Mouse (Mus musculus) liver, embryonic 11.5 days (tissue): ENCODE data around the gene Cacnb1. TPM values are rescaled to one million over a fixed set of nuclear protein-coding genes. Genes with fewer than 3 reads are reported as not detected.

Experiments used
- ATAC-seq: fragments of 200-750 bp; cut with Nextera tagmentation; replicated peaks from 2 replicates; pipeline ENCODE4 v1.8.0; 2017; ENCODE audit warnings: moderate number of reproducible peaks, mild to moderate bottlenecking, moderate TSS enrichment, moderate library complexity; ENCODE audit not compliant: low FRiP score
- DNase-seq: peaks from one replicate; pipeline ENCODE4 v3.0.0-alpha.2; 2017; ENCODE audit warnings: low spot score
- H3K27ac ChIP-seq: fragments of 300-500 bp; sonication (generic); 2 replicates; pipeline ENCODE4 v1.5.1; 2014; ENCODE audit warnings: mild to moderate bottlenecking, low read depth, low read length, control low read depth
- H3K27me3 ChIP-seq: fragments of 300-500 bp; sonication (generic); replicated peaks from 2 replicates; pipeline ENCODE4 v1.6.1; 2014; ENCODE audit warnings: low read length, mixed read lengths; ENCODE audit not compliant: control insufficient read depth, insufficient read depth
- H3K36me3 ChIP-seq: fragments of 300-500 bp; sonication (generic); 2 replicates; pipeline ENCODE4 v1.6.1; 2014; ENCODE audit warnings: mild to moderate bottlenecking, low read length, moderate library complexity, mixed read lengths; ENCODE audit not compliant: control insufficient read depth, insufficient read depth
- H3K4me1 ChIP-seq: fragments of 300-500 bp; sonication (generic); replicated peaks from 2 replicates; pipeline ENCODE4 v1.6.1; 2014; ENCODE audit warnings: low read length, mixed read lengths; ENCODE audit not compliant: control insufficient read depth, insufficient read depth
- H3K4me2 ChIP-seq: fragments of 300-500 bp; sonication (generic); 2 replicates; pipeline ENCODE4 v1.6.1; 2014; ENCODE audit warnings: mild to moderate bottlenecking, control low read depth, moderate library complexity
- H3K4me3 ChIP-seq: fragments of 300-500 bp; sonication (generic); 2 replicates; pipeline ENCODE4 v1.5.1; 2014; ENCODE audit warnings: low read depth, low read length, control low read depth
- H3K9ac ChIP-seq: fragments of 300-500 bp; sonication (generic); 2 replicates; pipeline ENCODE4 v1.6.1; 2014; ENCODE audit warnings: low read depth, low read length, control low read depth
- H3K9me3 ChIP-seq: fragments of 300-500 bp; sonication (generic); 2 replicates; pipeline ENCODE4 v1.6.1; 2016; ENCODE audit warnings: low read length, inconsistent platforms, mixed read lengths; ENCODE audit not compliant: control insufficient read depth
- WGBS: fragments of 180-500 bp; shearing (Covaris S2); extraction: QIAGEN DNeasy Blood & Tissue Kit; methylation state at CpG from one replicate; pipeline ENCODE4 v1.1.7; 2014; 5-methylcytosine and 5-hydroxymethylcytosine counted together
- polyA plus RNA-seq: library from polyadenylated mRNA; unstranded; fragments of >200 nt; fragmentation: Nextera tagmentation; extraction: Ambion mirVana; gene quantifications from 2 replicates; pipeline ENCODE4 v1.2.1, GENCODE M21; 2014

Cacnb1 gene
- polyA plus RNA-seq, 1 experiment from 2014 or later = 2.2 TPM

DNA sequence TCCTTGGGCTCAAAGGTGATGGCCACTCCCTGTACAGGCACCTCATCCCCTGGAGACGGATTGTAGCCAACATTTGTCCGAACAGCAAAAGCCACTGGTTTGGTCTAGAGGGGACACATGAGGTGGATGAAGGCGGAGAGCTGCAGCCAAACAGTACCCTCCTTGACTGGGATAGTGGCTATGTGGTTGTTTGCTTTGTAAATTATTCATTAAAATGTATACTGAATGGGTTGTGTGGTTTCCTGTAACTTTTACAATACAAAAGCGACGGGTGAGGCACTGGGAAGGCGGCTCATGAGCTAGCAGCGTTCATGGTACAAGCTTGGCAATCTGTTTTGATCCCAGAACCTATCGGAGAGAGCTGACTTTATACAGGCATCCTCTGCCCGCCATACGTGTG is 10.0 kb downstream of the Cacnb1 start:
- no peaks in the 10 kb centered on the region for H3K9me3 ChIP-seq
- H3K27ac ChIP-seq = no peak overlapping the region
- H3K4me2 ChIP-seq = no peak overlapping the region
- no peaks in the 10 kb centered on the region for H3K4me1 ChIP-seq
- no peak for ATAC-seq
- H3K36me3 ChIP-seq = no peaks in the 10 kb centered on the region
- no peak for DNase-seq
- no peak overlapping the region for H3K4me3 ChIP-seq
- peaks cover 10% of the 10 kb centered on the region; the same call in 1 of the 2 replicates for H3K27me3 ChIP-seq
- no peak overlapping the region for H3K9ac ChIP-seq
- WGBS = 75% methylated on average over 10 of the region's 10 CpGs

DNA sequence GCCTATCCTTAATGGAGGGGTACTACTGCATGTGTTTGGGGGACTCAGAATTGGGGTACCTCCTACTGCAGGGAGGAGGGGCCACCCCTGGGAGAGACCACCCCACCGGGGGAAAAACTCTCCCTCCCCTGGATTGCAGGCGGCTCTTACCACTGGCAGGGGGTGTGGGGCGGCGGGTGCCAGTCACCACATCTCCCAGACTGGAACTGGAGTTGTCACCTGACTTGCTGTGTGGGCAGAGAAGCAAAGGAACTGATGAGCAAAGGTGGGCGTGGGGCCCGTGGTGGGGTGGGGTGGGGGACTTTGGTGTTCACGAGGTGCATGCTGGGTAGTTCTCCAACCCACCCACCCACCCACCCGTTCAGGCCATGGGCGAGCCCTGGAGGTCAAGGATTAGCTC is 11.1 kb downstream of the Cacnb1 start:
- Histone ChIP-seq H3K27me3 (peaks cover 10% of the 10 kb centered on the region; the same call in 1 of the 2 replicates), H3K4me1 (no peaks in the 10 kb centered on the region), H3K27ac (no peak overlapping the region), H3K4me3 (no peak overlapping the region), H3K9me3 (no peaks in the 10 kb centered on the region), H3K36me3 (no peaks in the 10 kb centered on the region), H3K4me2 (no peak overlapping the region), H3K9ac (no peak overlapping the region)
- DNase-seq (no peak), ATAC-seq (no peak)
- 42% methylated on average over 9 of the region's 9 CpGs for WGBS

GRCm38 (mm10) chr11:98008087-98008486 is 14.7 kb downstream of the Cacnb1 start:
- Histone ChIP-seq H3K9ac (no peak overlapping the region), H3K27ac (no peak overlapping the region), H3K4me3 (no peak overlapping the region), H3K9me3 (no peaks in the 10 kb centered on the region), H3K4me1 (peaks cover 3% of the 10 kb centered on the region), H3K36me3 (no peaks in the 10 kb centered on the region), H3K4me2 (no peak overlapping the region), H3K27me3 (peaks cover 13% of the 10 kb centered on the region)
- DNase-seq (no peak), ATAC-seq (no peak)
- 72% methylated on average over 11 of the region's 11 CpGs for WGBS

GRCm38 (mm10) chr11:98005686-98006085 is 17.1 kb downstream of the Cacnb1 start:
- Histone ChIP-seq H3K4me3 (no peak overlapping the region), H3K27ac (no peak overlapping the region), H3K9ac (no peak overlapping the region), H3K9me3 (no peaks in the 10 kb centered on the region), H3K4me1 (peaks cover 7% of the 10 kb centered on the region), H3K27me3 (peaks cover 19% of the 10 kb centered on the region), H3K4me2 (no peak overlapping the region), H3K36me3 (no peaks in the 10 kb centered on the region)
- WGBS = 85% methylated on average over 10 of the region's 10 CpGs
- no peak for ATAC-seq
- no peak for DNase-seq

- Histone ChIP-seq H3K9me3 (no peaks in the 10 kb centered on the region), H3K9ac (no peak overlapping the region), H3K4me3 (0 out of 2 replicates have a peak overlapping the region, but pooled peaks have one; percentile 10), H3K27me3 (peaks cover 25% of the 10 kb centered on the region), H3K27ac (no peak overlapping the region), H3K4me2 (peak overlapping the region; percentile 50), H3K4me1 (peaks cover 7% of the 10 kb centered on the region), H3K36me3 (no peaks in the 10 kb centered on the region)
- no peak; the same call in 1 of the 2 replicates for ATAC-seq
- no peak for DNase-seq
- 28% methylated on average over 13 of the region's 13 CpGs for WGBS
Measured at GRCm38 (mm10) chr11:98005076-98005475, 17.8 kb downstream of the Cacnb1 start.

DNA sequence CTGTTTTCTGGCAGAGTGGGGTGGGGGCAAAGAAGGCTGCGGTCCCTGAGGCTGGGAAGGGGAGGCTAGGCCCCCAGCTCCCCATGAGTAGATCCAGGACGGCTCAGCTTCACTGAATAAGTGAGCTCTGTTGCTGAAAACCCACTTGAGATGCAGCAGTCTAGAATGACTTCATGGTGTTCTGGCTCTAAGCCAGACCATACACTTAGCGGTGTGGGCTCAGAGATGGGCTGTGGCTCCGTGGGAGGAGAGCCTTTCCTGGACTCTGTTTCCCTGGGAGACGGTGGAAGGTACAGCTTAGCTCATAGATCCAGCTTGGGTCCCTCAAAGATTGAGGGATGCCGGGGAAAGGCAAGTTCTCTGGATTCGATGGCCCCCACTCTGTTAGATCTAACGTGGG is 18.7 kb downstream of the Cacnb1 start:
- no peak overlapping the region for H3K4me2 ChIP-seq
- no peak for DNase-seq
- WGBS = 76% methylated on average over 8 of the region's 8 CpGs
- ATAC-seq = no peak
- no peak overlapping the region for H3K27ac ChIP-seq
- no peaks in the 10 kb centered on the region for H3K36me3 ChIP-seq
- H3K9ac ChIP-seq = no peak overlapping the region
- no peaks in the 10 kb centered on the region for H3K9me3 ChIP-seq
- peaks cover 28% of the 10 kb centered on the region for H3K27me3 ChIP-seq
- H3K4me3 ChIP-seq = no peak overlapping the region
- H3K4me1 ChIP-seq = peaks cover 7% of the 10 kb centered on the region

GRCm38 (mm10) chr11:98003171-98003671 is 19.6 kb downstream of the Cacnb1 start:
- peak overlapping the region; percentile 33 for H3K4me3 ChIP-seq
- H3K4me1 ChIP-seq = peaks cover 7% of the 10 kb centered on the region
- peak overlapping the region; percentile 70 for H3K4me2 ChIP-seq
- WGBS = 35% methylated on average over 17 of the region's 17 CpGs
- DNase-seq (no peak), ATAC-seq (no peak)
- H3K27me3 ChIP-seq = peaks cover 28% of the 10 kb centered on the region
- H3K27ac ChIP-seq = no peak overlapping the region
- H3K36me3 ChIP-seq = no peaks in the 10 kb centered on the region
- no peaks in the 10 kb centered on the region for H3K9me3 ChIP-seq
- H3K9ac ChIP-seq = no peak overlapping the region

DNA sequence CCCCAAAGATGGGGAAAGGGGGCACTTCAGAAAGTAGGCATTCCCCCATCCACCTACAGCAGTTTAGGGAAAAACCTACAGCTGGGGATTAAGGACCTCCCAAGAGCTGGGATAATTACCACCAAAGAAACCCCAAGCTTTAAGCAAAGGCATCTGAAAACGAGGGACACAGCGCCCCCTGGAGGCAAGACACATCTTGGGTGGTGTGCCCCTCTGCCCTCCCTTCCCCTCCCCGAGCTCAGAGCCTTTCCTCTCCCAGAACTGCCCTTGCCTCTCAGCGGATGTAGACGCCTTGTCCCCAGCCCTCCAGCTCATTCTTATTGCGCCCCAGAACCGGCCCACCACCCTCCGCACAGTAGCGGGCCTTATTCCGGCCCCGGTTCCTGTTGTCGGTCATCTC is 20.2 kb downstream of the Cacnb1 start:
- Histone ChIP-seq H3K27me3 (peaks cover 28% of the 10 kb centered on the region), H3K9ac (no peak overlapping the region)

GRCm38 (mm10) chr11:98001986-98002385 is 20.8 kb downstream of the Cacnb1 start:
- DNase-seq (no peak), ATAC-seq (no peak)
- Histone ChIP-seq H3K36me3 (no peaks in the 10 kb centered on the region), H3K4me3 (no peak overlapping the region), H3K27me3 (peaks cover 28% of the 10 kb centered on the region), H3K27ac (no peak overlapping the region), H3K4me2 (no peak overlapping the region), H3K9me3 (no peaks in the 10 kb centered on the region), H3K9ac (no peak overlapping the region), H3K4me1 (peaks cover 7% of the 10 kb centered on the region)
- WGBS = 52% methylated on average over 6 of the region's 6 CpGs

More for the DNA sequence above, 20.2 kb downstream of the Cacnb1 start:
- ATAC-seq (0 out of 2 replicates have a peak, but pooled peaks have one; percentile 21), DNase-seq (peak; percentile 77)
- 7% methylated on average over 12 of the region's 12 CpGs for WGBS
- Histone ChIP-seq H3K9me3 (no peaks in the 10 kb centered on the region), H3K27ac (no peak overlapping the region), H3K4me2 (peak overlapping the region; percentile 70), H3K4me1 (peaks cover 7% of the 10 kb centered on the region), H3K4me3 (peak overlapping the region; percentile 33), H3K36me3 (no peaks in the 10 kb centered on the region)
